31 mouse cellular contexts compared by ENCODE assay signal in the genomic region with DNA sequence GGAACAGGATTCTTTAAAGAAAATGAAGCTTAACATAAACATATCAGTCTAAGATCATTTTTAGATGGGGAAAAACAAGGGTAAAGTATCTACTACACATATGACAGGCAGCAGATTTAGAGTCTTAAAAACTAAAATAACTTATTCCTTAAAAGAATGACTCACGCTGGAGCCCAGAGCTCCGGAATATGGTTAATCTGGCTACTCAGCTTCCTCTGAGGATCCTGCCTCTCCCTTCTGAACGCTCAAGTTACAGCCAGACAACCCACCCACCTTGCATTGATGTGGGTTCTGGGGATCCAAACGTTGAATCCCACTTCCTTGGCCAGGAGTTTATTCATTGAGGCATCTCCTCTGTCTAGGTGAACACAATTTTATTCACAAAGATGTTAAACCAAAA. TPM values are rescaled to one million over a fixed set of nuclear protein-coding genes. Genes with fewer than 3 reads are reported as not detected.
DNase-seq lines count a peak whose midpoint lies in the region; ATAC-seq lines count a peak whose summit lies in the region.
"Had no signal": no experiment of that assay in that cellular context is flagged by ENCODE, and none has a peak within 500 bp of the region (broad histone marks: within the 10 kb centered on the region; RNA-seq: fewer than 3 reads in every experiment).

No protein-coding gene starts in this region.

- H3K9ac ChIP-seq in embryonic facial prominence, embryonic 14.5 days (ENCODE audit: low read depth, low read length), result no peak overlapping the region
- H3K9ac ChIP-seq: embryonic facial prominence, embryonic 12.5 days; forebrain, embryonic 12.5 days; forebrain, embryonic 15.5 days; hindbrain, embryonic 13.5 days; intestine, embryonic 15.5 days had no signal

- H3K27ac ChIP-seq in embryonic facial prominence, embryonic 14.5 days (replicated peaks; ENCODE audit: low read depth, low read length), result no peak overlapping the region
- no peak overlapping the region for H3K27ac ChIP-seq in embryonic facial prominence, embryonic 10.5 days (replicated peaks)
- H3K27ac ChIP-seq: embryonic facial prominence, embryonic 12.5 days; forebrain, embryonic 12.5 days; forebrain, embryonic 15.5 days; hindbrain, embryonic 10.5 days; hindbrain, embryonic 13.5 days; intestine, embryonic 15.5 days had no signal

- WGBS in embryonic facial prominence, embryonic 14.5 days, result 42% methylated on average over 4 of the region's 4 CpGs
- WGBS in embryonic facial prominence, embryonic 10.5 days, result 65% methylated on average over 4 of the region's 4 CpGs

- H3K27me3 ChIP-seq in embryonic facial prominence, embryonic 14.5 days (replicated peaks; ENCODE audit: control insufficient read depth, insufficient read depth, low read length), result no peaks in the 10 kb centered on the region
- H3K27me3 ChIP-seq in embryonic facial prominence, embryonic 10.5 days (replicated peaks; ENCODE audit: low read depth, poor library complexity, severe bottlenecking), result no peaks in the 10 kb centered on the region
- H3K27me3 ChIP-seq: embryonic facial prominence, embryonic 12.5 days; forebrain, embryonic 12.5 days; forebrain, embryonic 15.5 days; intestine, embryonic 15.5 days had no signal

- H3K4me2 ChIP-seq in embryonic facial prominence, embryonic 14.5 days (ENCODE audit: low read depth, low read length), result no peak overlapping the region
- H3K4me2 ChIP-seq: embryonic facial prominence, embryonic 12.5 days; forebrain, embryonic 12.5 days; forebrain, embryonic 15.5 days; heart, embryonic 11.5 days; hindbrain, embryonic 13.5 days; intestine, embryonic 15.5 days had no signal

- ATAC-seq in embryonic facial prominence, embryonic 14.5 days (ENCODE audit: low read depth), result no peak
- ATAC-seq: CD4-positive, CD25-positive, alpha-beta regulatory T cell, adult 4 months; forebrain, embryonic 15.5 days; hindbrain, embryonic 16.5 days; intestine, embryonic 15.5 days had no signal

- no peaks in the 10 kb centered on the region for H3K36me3 ChIP-seq in embryonic facial prominence, embryonic 14.5 days (ENCODE audit: control insufficient read depth, insufficient read depth, low read length)
- no peaks in the 10 kb centered on the region for H3K36me3 ChIP-seq in embryonic facial prominence, embryonic 10.5 days (replicated peaks)
- H3K36me3 ChIP-seq: embryonic facial prominence, embryonic 12.5 days; forebrain, embryonic 12.5 days; forebrain, embryonic 15.5 days; hindbrain, embryonic 10.5 days; hindbrain, embryonic 13.5 days; intestine, embryonic 15.5 days had no signal

- peak; percentile 26 for DNase-seq in embryonic facial prominence, embryonic 14.5 days (ENCODE audit: low spot score)
- DNase-seq in embryonic facial prominence, embryonic 10.5 days (ENCODE audit: low spot score), result no peak
- peak; percentile 22 for DNase-seq in heart, adult 11 months
- DNase-seq in heart, postnatal 25 days (ENCODE audit: low spot score), result no peak
- DNase-seq in right cerebral cortex, adult 2 months (ENCODE audit: low spot score in 2 of 2), result peak; percentile 6 to 16
- DNase-seq in right cerebral cortex, postnatal 4 days, result no peak
- DNase-seq in urinary bladder, postnatal 14 days (ENCODE audit: low spot score), result no peak
- DNase-seq: adrenal gland, adult 2 months; adrenal gland, postnatal 14 days; cerebellum, adult 18-20 months; cerebellum, adult 9-10 months; cerebellum, postnatal 14 days; gastrocnemius, postnatal 10 days; gastrocnemius, postnatal 36 days; heart, postnatal 36 days had no signal

- no peaks in the 10 kb centered on the region for H3K9me3 ChIP-seq in embryonic facial prominence, embryonic 14.5 days (ENCODE audit: control insufficient read depth, low read length)
- H3K9me3 ChIP-seq in embryonic facial prominence, embryonic 10.5 days, result no peaks in the 10 kb centered on the region
- H3K9me3 ChIP-seq: embryonic facial prominence, embryonic 12.5 days; forebrain, embryonic 12.5 days; forebrain, embryonic 15.5 days; hindbrain, embryonic 10.5 days; hindbrain, embryonic 13.5 days; intestine, embryonic 15.5 days had no signal

- intact Hi-C loops in heart, postnatal 25 days (cut with DNase I), result no loop called here

- H3K4me1 ChIP-seq in embryonic facial prominence, embryonic 14.5 days (ENCODE audit: control insufficient read depth, insufficient read depth, low read length), result no peaks in the 10 kb centered on the region
- no peaks in the 10 kb centered on the region for H3K4me1 ChIP-seq in embryonic facial prominence, embryonic 10.5 days
- H3K4me1 ChIP-seq: embryonic facial prominence, embryonic 12.5 days; forebrain, embryonic 12.5 days; forebrain, embryonic 15.5 days; hindbrain, embryonic 10.5 days; intestine, embryonic 15.5 days had no signal

- H3K4me3 ChIP-seq in embryonic facial prominence, embryonic 14.5 days (ENCODE audit: low read depth, low read length), result no peak overlapping the region
- H3K4me3 ChIP-seq in embryonic facial prominence, embryonic 10.5 days, result no peak overlapping the region
- H3K4me3 ChIP-seq: embryonic facial prominence, embryonic 12.5 days; erythroblast, embryonic 14.5 days; forebrain, embryonic 12.5 days; forebrain, embryonic 15.5 days; hindbrain, embryonic 10.5 days; hindbrain, embryonic 13.5 days; intestine, embryonic 15.5 days had no signal

RNA-seq across cellular contexts. Expression of a gene that starts 26.0 kb away (rescaled TPM):
- 3.0 and 3.8 TPM in 2 replicates for polyA plus RNA-seq in embryonic facial prominence, embryonic 14.5 days (2014; fragmentation: Nextera tagmentation; extraction: Ambion mirVana)
- polyA plus RNA-seq in embryonic facial prominence, embryonic 10.5 days (2016; fragmentation: Nextera tagmentation; extraction: Ambion mirVana), result 16.1 and 22.3 TPM in 2 replicates
- total RNA-seq in heart, postnatal 25 days (2021), result not detected
- total RNA-seq: adrenal gland, adult 2 months; adrenal gland, postnatal 14 days; gastrocnemius, adult 18-20 months; gastrocnemius, postnatal 10 days; gastrocnemius, postnatal 36 days; granulocyte monocyte progenitor cell, adult 5-6 weeks; heart, adult 8-10 months; heart, postnatal 36 days; MEL had no signal
- polyA plus RNA-seq: adrenal gland, adult 2 months; CD4-positive, CD25-positive, alpha-beta regulatory T cell, adult 4 months; erythroblast, embryonic 14.5 days; heart, embryonic 14.5 days; heart, postnatal 0 days; intestine, embryonic 15.5 days had no signal

RNA-seq across cellular contexts. Expression of a gene that starts 59.7 kb away (rescaled TPM):
- polyA plus RNA-seq in embryonic facial prominence, embryonic 14.5 days (2014; fragmentation: Nextera tagmentation; extraction: Ambion mirVana), result 4.8 and 6.8 TPM in 2 replicates
- polyA plus RNA-seq in embryonic facial prominence, embryonic 10.5 days (2016; fragmentation: Nextera tagmentation; extraction: Ambion mirVana), result 3.4 and 4.6 TPM in 2 replicates
- total RNA-seq in heart, postnatal 25 days (2021), result 1 to 10 TPM; 2.2 to 2.7 TPM
- polyA plus RNA-seq: erythroblast, embryonic 14.5 days had no signal

Comparison
In these comparisons a context has a peak if more than half of its experiments do, and no peak if none do; other contexts are left out.
1. DNase-seq: peak in embryonic facial prominence, embryonic 14.5 days (single experiment), heart, adult 11 months (single experiment) and right cerebral cortex, adult 2 months (2 of 2); none in embryonic facial prominence, embryonic 10.5 days (single experiment), heart, postnatal 25 days (single experiment), right cerebral cortex, postnatal 4 days (single experiment) and urinary bladder, postnatal 14 days (single experiment).